ENCODE assay signal across 8 mouse cellular contexts in the genomic region with DNA sequence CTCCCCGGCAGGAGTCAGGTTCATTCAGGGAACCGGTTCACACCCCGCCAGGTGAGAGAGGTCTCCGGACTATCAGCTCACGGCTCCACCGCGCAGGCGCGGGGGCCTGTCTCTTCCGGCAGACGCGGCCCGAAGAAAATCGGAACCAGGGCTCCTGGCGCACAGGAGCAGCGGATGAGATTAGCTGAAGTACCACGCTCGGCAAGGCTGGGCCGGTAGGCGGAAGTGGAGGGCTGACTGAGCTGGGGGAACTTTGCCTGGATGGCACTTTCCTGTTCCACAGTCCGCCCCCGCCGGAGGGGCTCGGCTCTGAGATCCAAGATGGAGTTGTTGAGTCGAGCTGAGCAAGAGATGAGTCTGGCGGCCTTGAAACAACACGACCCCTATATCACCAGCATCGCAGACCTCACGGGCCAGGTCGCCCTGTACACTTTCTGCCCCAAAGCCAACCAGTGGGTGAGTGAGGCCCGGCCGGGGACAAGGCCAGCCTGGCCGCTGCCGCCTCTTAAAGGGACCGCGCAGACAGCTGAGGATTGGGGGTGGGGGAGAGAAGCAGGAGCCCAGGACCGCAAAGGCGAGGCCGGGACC. TPM values are rescaled to one million over a fixed set of nuclear protein-coding genes. Genes with fewer than 3 reads are reported as not detected.
DNase-seq lines count a peak whose midpoint lies in the region; ATAC-seq and TF ChIP-seq lines count a peak whose summit lies in the region.

Dcp1a (plus strand) TSS at position 175 of the 588 bp plus-strand sequence.

- ATAC-seq in forebrain, embryonic 15.5 days (replicated peaks): peak; percentile 100
- ATAC-seq in neutrophil, adult 5-6 weeks (ENCODE audit: extremely low read depth, insufficient number of reproducible peaks, low FRiP score, poor library complexity, severe bottlenecking): peak; percentile 99

- no peaks in the 10 kb centered on the region for H3K27me3 ChIP-seq in forebrain, embryonic 15.5 days

- H3K9ac ChIP-seq in ES-E14 (ENCODE audit: insufficient read depth, low read depth, low read length, poor library complexity, severe bottlenecking): peak within 1 kb of the TSS; percentile 99
- H3K9ac ChIP-seq in forebrain, embryonic 15.5 days (replicated peaks): peak within 1 kb of the TSS; percentile 92

- in situ Hi-C loops in ES-E14 (cut with MboI; ENCODE audit: low sequenced_read_pairs in 2 of 2, unreplicated experiment in 2 of 2): loop anchor here in 1 of 2 experiments (25.0 kb wide), 1 partner anchor 342 kb away; no protein-coding TSS in a partner anchor

- H3K4me3 ChIP-seq in ES-E14 (ENCODE audit: insufficient read depth in 1 of 2, low read depth in 1 of 2, low read length in 2 of 2, poor library complexity in 1 of 2, severe bottlenecking in 1 of 2): peak within 1 kb of the TSS; percentile 91 to 99
- peak within 1 kb of the TSS; percentile 93 for H3K4me3 ChIP-seq in forebrain, embryonic 15.5 days
- peak within 1 kb of the TSS; percentile 91 for H3K4me3 ChIP-seq in lung, adult 2 months (replicated peaks; ENCODE audit: extremely low read depth, low read depth, low read length)

- H3K27ac ChIP-seq in ES-E14 (ENCODE audit: insufficient read depth, low read depth, low read length, poor library complexity, severe bottlenecking): peak within 1 kb of the TSS; percentile 68
- H3K27ac ChIP-seq in forebrain, embryonic 15.5 days (replicated peaks): peak within 1 kb of the TSS; percentile 87

- under 1% methylated on average over 39 of the region's 39 CpGs for WGBS in forebrain, embryonic 15.5 days
- under 1% methylated on average over 39 of the region's 39 CpGs for WGBS in lung, adult 2 months

- peak; percentile 94 for DNase-seq in ES-E14 (ENCODE audit: low read depth, low spot score)
- peak; percentile 97 for DNase-seq in cerebellum, adult 11-12 months
- peak; percentile 92 for DNase-seq in heart, postnatal 25 days (ENCODE audit: low spot score)
- peak; percentile 95 to 98 for DNase-seq in layer of hippocampus, adult 18-20 months (ENCODE audit: low spot score in 2 of 2)
- DNase-seq in lung, adult 2 months: peak; percentile 92
- peak; percentile 93 for DNase-seq in thymus, adult 18-20 months

- peaks cover 4% of the 10 kb centered on the region for H3K36me3 ChIP-seq in ES-E14 (ENCODE audit: control insufficient read depth, insufficient read depth, low read length, poor library complexity, severe bottlenecking)
- H3K36me3 ChIP-seq in forebrain, embryonic 15.5 days: peaks cover 12% of the 10 kb centered on the region

- H3K4me1 ChIP-seq in ES-E14 (ENCODE audit: control insufficient read depth in 2 of 2, insufficient read depth in 2 of 2, low read length in 2 of 2, poor library complexity in 1 of 2): peaks cover 0 to under 1% of the 10 kb centered on the region in 2 experiments; a peak in 1 of 4 replicates
- H3K4me1 ChIP-seq in forebrain, embryonic 15.5 days: peaks cover 11% of the 10 kb centered on the region
- H3K4me1 ChIP-seq in lung, adult 2 months (ENCODE audit: control insufficient read depth, insufficient read depth, low read length): no peaks in the 10 kb centered on the region

- TF ChIP-seq CTCF in lung, adult 2 months (IDR thresholded peaks at IDR 0.05; ENCODE audit: insufficient read depth, low read length): no peak

- H3K9me3 ChIP-seq in ES-E14 (ENCODE audit: control insufficient read depth, insufficient read depth, low read depth, low read length): no peaks in the 10 kb centered on the region
- H3K9me3 ChIP-seq in forebrain, embryonic 15.5 days: no peaks in the 10 kb centered on the region

- intact Hi-C loops in heart, postnatal 25 days (cut with DNase I): loop anchor here (5.0 kb wide), 2 partner anchors 68 to 512 kb away; partner anchors contain the start of genes Selenok and Tkt

- peak; percentile 84; the same call in 1 of the 2 replicates for TF ChIP-seq POLR2A in lung, adult 2 months (IDR thresholded peaks at IDR 0.05; ENCODE audit: borderline replicate concordance, extremely low read depth, low read depth, low read length)

- H3K4me2 ChIP-seq in forebrain, embryonic 15.5 days (replicated peaks): peak within 1 kb of the TSS; percentile 57

TF ChIP-seq in ES-E14, 5 proteins besides CTCF, POLR2A, EP300 and RAD21:
- peak; percentile 93 for TF ChIP-seq HCFC1 (IDR thresholded peaks at IDR 0.05; ENCODE audit: borderline replicate concordance, insufficient read depth, low read length)
- TF ChIP-seq ZNF384 (IDR thresholded peaks at IDR 0.05; ENCODE audit: low read depth, low read length): no peak
- TF ChIP-seq CHD2 (IDR thresholded peaks at IDR 0.05; ENCODE audit: low read depth, low read length): 0 out of 2 replicates have a peak, but pooled peaks have one; percentile 6
- TF ChIP-seq MAFK (IDR thresholded peaks at IDR 0.05; ENCODE audit: insufficient read depth, low read depth, low read length): no peak
- TF ChIP-seq ZC3H11A (IDR thresholded peaks at IDR 0.05; ENCODE audit: borderline replicate concordance, low read depth, low read length): no peak

RNA-seq across cellular contexts. Expression of gene Dcp1a, which starts in this region (rescaled TPM):
- 27.8 and 30.6 TPM in 2 replicates for total RNA-seq in ES-E14 (2012; rRNA removed)
- 19.2 and 21.2 TPM in 2 replicates for polyA plus RNA-seq in forebrain, embryonic 15.5 days (2015; fragmentation: Nextera tagmentation; extraction: Ambion mirVana)
- total RNA-seq in heart, postnatal 25 days (2021): 10 to 100 TPM; 11.9 to 13.1 TPM
- 10 to 100 TPM; 22.8 to 23.2 TPM for total RNA-seq in layer of hippocampus, adult 18-20 months (2021)
- 31.1 and 36.5 TPM in 2 replicates for polyA plus RNA-seq in lung, adult 2 months (2012; rRNA removed)
- total RNA-seq in neutrophil, adult 5-6 weeks (2017): 33.1 and 43.2 TPM in 2 replicates

Comparison
In these comparisons a context has a peak if more than half of its experiments do, and no peak if none do; other contexts are left out.
1. Peak in every context shown above with its lines: DNase-seq, ATAC-seq, H3K4me3 ChIP-seq and H3K27ac ChIP-seq.